Mouse (Mus musculus): ENCODE measurements around the gene Coa5. TPM values are rescaled to one million over a fixed set of nuclear protein-coding genes. Genes with fewer than 3 reads are reported as not detected.

Gene Coa5
- polyA plus RNA-seq, 1 experiment: 27.7 TPM

DNA sequence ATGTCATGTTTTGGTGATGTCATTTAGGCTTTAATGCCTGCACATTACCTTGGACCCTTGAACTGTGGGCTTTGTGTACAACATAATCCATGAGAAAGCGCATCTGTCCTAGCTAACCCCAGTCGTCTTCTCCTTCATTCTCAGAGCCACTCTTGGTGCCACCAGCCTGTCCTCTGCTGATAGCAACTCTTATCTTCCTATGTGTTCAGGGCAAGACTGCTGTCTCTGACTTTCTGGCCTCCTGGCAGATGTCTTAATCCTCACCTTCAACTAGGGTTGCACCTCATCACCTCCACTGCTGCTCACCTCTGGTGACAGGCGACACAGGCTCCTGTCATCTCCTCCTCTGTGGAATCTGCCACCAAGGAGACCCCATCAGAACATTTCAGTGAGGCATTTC, 6.5 kb upstream of the Coa5 start:
- WGBS: 89% methylated on average over 3 of the region's 3 CpGs
- Histone ChIP-seq H3K36me3 (ENCODE audit: control insufficient read depth, insufficient read depth, low read length) (peaks cover 50% of the 10 kb centered on the region), H3K27me3 (ENCODE audit: control insufficient read depth, insufficient read depth, low read length) (no peaks in the 10 kb centered on the region), H3K4me1 (ENCODE audit: control insufficient read depth, insufficient read depth, insufficient read length) (no peaks in the 10 kb centered on the region), H3K27ac (ENCODE audit: insufficient read depth, low read length) (no peak overlapping the region), H3K4me3 (ENCODE audit: extremely low read depth, insufficient read depth, insufficient read length) (no peak overlapping the region)
- DNase-seq (ENCODE audit: low read depth in 1 of 2, low spot score in 2 of 2): no peak
- TF ChIP-seq CTCF (IDR thresholded peaks at IDR 0.05; ENCODE audit: extremely low read depth, insufficient read depth, insufficient read length, insufficient replicate concordance) (no peak), POLR2A (IDR thresholded peaks at IDR 0.05; ENCODE audit: low read depth, low read length) (no peak)

DNA sequence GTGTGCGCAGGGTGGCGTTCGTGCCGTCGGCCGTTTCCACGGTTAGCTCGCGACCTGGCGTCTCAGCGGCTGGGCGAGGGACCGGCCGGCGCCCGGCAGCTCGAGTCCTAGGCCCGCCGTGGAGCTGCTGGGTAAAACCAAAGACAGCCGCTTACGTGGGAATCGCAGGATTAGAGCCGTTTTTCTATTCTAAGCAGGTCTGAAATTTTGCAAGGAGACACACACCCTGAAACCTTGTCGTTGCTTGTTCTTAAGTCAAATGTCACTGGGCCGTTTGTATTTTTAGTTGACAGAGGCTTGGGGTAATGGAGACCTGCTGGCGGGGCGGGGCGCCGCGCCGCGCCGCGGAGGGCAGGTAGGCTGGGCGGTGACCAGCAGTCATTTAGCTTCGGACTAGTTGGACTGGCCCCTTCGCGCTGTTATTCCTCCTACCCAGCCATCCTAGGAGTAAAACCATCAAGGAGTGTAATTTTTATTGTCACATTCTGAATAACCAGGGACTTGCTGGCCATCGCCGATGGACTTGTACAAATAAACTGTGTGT, 466 bp upstream of the Coa5 start:
- peaks cover 11% of the 10 kb centered on the region for H3K36me3 ChIP-seq (ENCODE audit: control insufficient read depth, insufficient read depth, low read length)
- H3K4me3 ChIP-seq (ENCODE audit: extremely low read depth, insufficient read depth, insufficient read length): peak overlapping the region; percentile 91
- 3% methylated on average over 40 of the region's 40 CpGs for WGBS
- H3K27me3 ChIP-seq (ENCODE audit: control insufficient read depth, insufficient read depth, low read length): no peaks in the 10 kb centered on the region
- DNase-seq (ENCODE audit: low read depth in 1 of 2, low spot score in 2 of 2): no peak
- H3K4me1 ChIP-seq (ENCODE audit: control insufficient read depth, insufficient read depth, insufficient read length): peaks cover 9% of the 10 kb centered on the region; the same call in 1 of the 2 replicates
- TF ChIP-seq POLR2A (IDR thresholded peaks at IDR 0.05; ENCODE audit: low read depth, low read length) (no peak), CTCF (IDR thresholded peaks at IDR 0.05; ENCODE audit: extremely low read depth, insufficient read depth, insufficient read length, insufficient replicate concordance) (no peak)
- H3K27ac ChIP-seq (ENCODE audit: insufficient read depth, low read length): peak overlapping the region; percentile 79

DNA sequence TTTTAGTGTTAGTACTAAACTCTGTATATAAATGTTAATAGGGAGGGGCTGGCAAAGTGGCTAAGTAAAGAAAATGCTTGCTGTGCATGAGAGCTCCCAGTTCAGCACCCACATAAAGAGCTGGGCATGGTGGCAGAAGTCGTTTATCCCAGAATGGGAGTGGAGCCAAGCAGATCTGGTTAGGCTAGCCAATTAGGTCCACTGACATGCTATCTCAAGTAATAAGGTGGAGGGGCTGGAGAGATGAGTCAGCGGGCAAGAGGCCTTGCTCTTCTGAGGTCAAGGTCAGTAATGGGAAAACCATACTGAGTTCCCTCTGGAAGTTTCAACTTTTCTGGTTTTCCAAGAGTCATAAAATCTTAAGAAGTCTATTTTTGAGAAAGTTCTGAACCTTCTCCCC, 992 bp downstream of the Coa5 start:
- no peak for DNase-seq (ENCODE audit: low read depth in 1 of 2, low spot score in 2 of 2)
- Histone ChIP-seq H3K4me1 (ENCODE audit: control insufficient read depth, insufficient read depth, insufficient read length) (peaks cover 9% of the 10 kb centered on the region; the same call in 1 of the 2 replicates), H3K27ac (ENCODE audit: insufficient read depth, low read length) (no peak overlapping the region), H3K4me3 (ENCODE audit: extremely low read depth, insufficient read depth, insufficient read length) (0 out of 2 replicates have a peak overlapping the region, but pooled peaks have one; percentile 89), H3K27me3 (ENCODE audit: control insufficient read depth, insufficient read depth, low read length) (no peaks in the 10 kb centered on the region), H3K36me3 (ENCODE audit: control insufficient read depth, insufficient read depth, low read length) (peaks cover 8% of the 10 kb centered on the region)
- WGBS: 69% methylated on average over 2 of the region's 2 CpGs
- TF ChIP-seq CTCF (IDR thresholded peaks at IDR 0.05; ENCODE audit: extremely low read depth, insufficient read depth, insufficient read length, insufficient replicate concordance) (no peak), POLR2A (IDR thresholded peaks at IDR 0.05; ENCODE audit: low read depth, low read length) (no peak)

DNA sequence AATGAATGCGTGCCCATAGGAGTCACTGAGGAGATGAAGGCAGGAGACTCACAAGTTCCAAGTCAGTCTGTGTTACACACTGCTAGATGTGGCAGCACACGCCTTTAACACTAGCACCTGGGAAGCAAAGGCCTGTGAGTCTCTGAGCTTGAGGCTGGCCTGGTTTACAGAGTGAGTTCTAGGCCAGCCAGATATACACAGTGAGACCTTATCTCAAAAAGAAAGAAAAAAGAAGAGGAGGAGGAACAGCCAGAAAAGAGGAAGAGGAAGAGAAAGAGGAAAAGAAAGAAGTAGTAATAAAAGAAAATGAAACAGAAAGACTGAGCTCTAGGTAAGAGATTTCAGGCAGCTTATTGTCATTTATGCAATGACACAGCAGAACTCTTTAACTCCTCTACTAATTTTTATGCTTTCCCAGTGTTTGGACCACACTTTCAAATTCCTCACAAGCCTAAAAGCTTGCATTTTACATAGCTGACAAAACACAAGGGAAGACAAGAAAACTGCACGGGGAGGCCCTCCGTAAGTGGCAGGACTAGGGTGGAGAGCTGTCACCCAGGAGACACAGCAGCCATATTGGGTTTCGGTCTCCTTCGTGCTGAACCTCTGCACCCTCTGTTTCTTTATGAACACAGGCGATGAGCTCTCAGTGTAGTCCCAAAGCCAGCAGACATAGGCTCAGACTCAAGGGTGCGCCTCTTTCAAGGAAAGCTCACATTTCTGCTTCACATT, 2.6 kb downstream of the Coa5 start:
- no peak for TF ChIP-seq POLR2A (IDR thresholded peaks at IDR 0.05; ENCODE audit: low read depth, low read length)
- no peak for TF ChIP-seq CTCF (IDR thresholded peaks at IDR 0.05; ENCODE audit: extremely low read depth, insufficient read depth, insufficient read length, insufficient replicate concordance)

DNA sequence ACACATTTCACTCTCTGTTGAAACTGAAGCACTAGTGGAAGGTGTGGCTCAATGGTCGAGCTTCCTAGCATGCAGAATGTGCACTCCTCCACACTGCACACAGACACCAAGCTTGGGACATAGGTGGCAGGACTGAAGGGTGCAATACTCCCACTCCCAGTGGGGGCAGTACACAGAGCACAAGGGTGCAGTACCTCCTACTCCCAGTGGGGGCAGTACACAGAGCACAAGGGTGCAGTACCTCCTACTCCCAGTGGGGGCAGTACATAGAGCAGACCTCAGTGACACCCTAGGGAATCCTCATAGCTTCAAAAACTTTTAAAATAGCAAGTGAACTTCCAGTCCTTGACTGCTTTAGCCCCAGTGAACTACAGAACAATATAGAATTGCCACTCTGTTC, 10.5 kb downstream of the Coa5 start:
- H3K36me3 ChIP-seq (ENCODE audit: control insufficient read depth, insufficient read depth, low read length): peaks cover 4% of the 10 kb centered on the region; the same call in 1 of the 2 replicates
- no peak for TF ChIP-seq POLR2A (IDR thresholded peaks at IDR 0.05; ENCODE audit: low read depth, low read length)
- peak; percentile 86; the same call in 1 of the 2 replicates for TF ChIP-seq CTCF (IDR thresholded peaks at IDR 0.05; ENCODE audit: extremely low read depth, insufficient read depth, insufficient read length, insufficient replicate concordance)
- peak; percentile 37 to 60 for DNase-seq (ENCODE audit: low read depth in 1 of 2, low spot score in 2 of 2)
- 89% methylated on average over 1 of the region's 1 CpGs for WGBS
- H3K4me3 ChIP-seq (ENCODE audit: extremely low read depth, insufficient read depth, insufficient read length): no peak overlapping the region
- H3K27ac ChIP-seq (ENCODE audit: insufficient read depth, low read length): no peak overlapping the region
- no peaks in the 10 kb centered on the region for H3K27me3 ChIP-seq (ENCODE audit: control insufficient read depth, insufficient read depth, low read length)
- no peaks in the 10 kb centered on the region; the same call in 1 of the 2 replicates for H3K4me1 ChIP-seq (ENCODE audit: control insufficient read depth, insufficient read depth, insufficient read length)

More for the DNA sequence above, 2.6 kb downstream of the Coa5 start:
- no peaks in the 10 kb centered on the region for H3K27me3 ChIP-seq (ENCODE audit: control insufficient read depth, insufficient read depth, low read length)
- peaks cover 9% of the 10 kb centered on the region; the same call in 1 of the 2 replicates for H3K4me1 ChIP-seq (ENCODE audit: control insufficient read depth, insufficient read depth, insufficient read length)
- no peak overlapping the region for H3K4me3 ChIP-seq (ENCODE audit: extremely low read depth, insufficient read depth, insufficient read length)
- H3K36me3 ChIP-seq (ENCODE audit: control insufficient read depth, insufficient read depth, low read length): peaks cover 2% of the 10 kb centered on the region; the same call in 1 of the 2 replicates
- no peak overlapping the region for H3K27ac ChIP-seq (ENCODE audit: insufficient read depth, low read length)
- WGBS: 90% methylated on average over 8 of the region's 8 CpGs
- no peak for DNase-seq (ENCODE audit: low read depth in 1 of 2, low spot score in 2 of 2)

DNA sequence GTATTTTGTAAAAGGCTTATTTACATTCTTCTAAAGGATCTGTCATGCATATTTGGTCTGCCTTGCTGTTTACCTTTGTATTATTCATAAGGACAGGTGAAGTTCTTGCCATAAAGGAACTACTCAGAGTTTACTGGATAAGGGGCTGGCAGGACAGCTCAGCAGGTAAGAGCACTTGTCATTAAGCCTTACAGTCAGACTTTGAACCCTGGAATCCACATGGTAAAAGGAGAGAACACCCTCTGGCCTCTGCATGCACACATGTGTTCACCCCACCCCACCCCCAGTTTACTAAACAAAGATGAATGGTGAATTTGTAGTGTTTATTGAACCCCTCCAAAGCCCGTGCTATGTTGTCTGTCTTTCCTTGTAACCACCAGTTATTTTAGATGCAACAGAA, 14.5 kb downstream of the Coa5 start:
- Histone ChIP-seq H3K36me3 (ENCODE audit: control insufficient read depth, insufficient read depth, low read length) (peaks cover 4% of the 10 kb centered on the region; the same call in 1 of the 2 replicates), H3K4me3 (ENCODE audit: extremely low read depth, insufficient read depth, insufficient read length) (no peak overlapping the region), H3K27ac (ENCODE audit: insufficient read depth, low read length) (no peak overlapping the region), H3K4me1 (ENCODE audit: control insufficient read depth, insufficient read depth, insufficient read length) (no peaks in the 10 kb centered on the region), H3K27me3 (ENCODE audit: control insufficient read depth, insufficient read depth, low read length) (no peaks in the 10 kb centered on the region)
- TF ChIP-seq POLR2A (IDR thresholded peaks at IDR 0.05; ENCODE audit: low read depth, low read length) (no peak), CTCF (IDR thresholded peaks at IDR 0.05; ENCODE audit: extremely low read depth, insufficient read depth, insufficient read length, insufficient replicate concordance) (no peak)
- no peak for DNase-seq (ENCODE audit: low read depth in 1 of 2, low spot score in 2 of 2)
- WGBS: 85% methylated on average over 1 of the region's 1 CpGs

DNA sequence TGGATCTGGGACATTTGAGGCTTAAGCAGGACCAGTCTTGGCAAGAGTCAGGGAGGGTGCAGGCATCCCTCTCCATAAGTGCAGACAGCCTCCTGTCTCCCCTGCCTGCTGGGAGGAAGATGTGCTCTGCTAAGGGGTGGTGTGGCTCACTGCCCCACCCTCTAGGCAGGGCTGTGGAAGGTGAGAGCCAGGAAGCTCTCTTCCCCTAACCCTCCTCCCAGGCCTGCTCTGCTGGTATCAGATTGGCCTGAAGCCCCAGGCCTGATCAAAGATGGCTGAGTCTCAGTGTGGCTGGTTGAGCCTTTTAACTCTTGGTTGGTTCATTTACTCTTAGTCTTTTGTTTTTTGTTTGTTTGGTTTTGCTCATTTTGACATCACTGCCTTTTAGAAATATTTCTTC, 20.3 kb downstream of the Coa5 start:
- Histone ChIP-seq H3K27ac (ENCODE audit: insufficient read depth, low read length) (no peak overlapping the region), H3K4me1 (ENCODE audit: control insufficient read depth, insufficient read depth, insufficient read length) (no peaks in the 10 kb centered on the region), H3K4me3 (ENCODE audit: extremely low read depth, insufficient read depth, insufficient read length) (no peak overlapping the region), H3K36me3 (ENCODE audit: control insufficient read depth, insufficient read depth, low read length) (peaks cover 1% of the 10 kb centered on the region; the same call in 1 of the 2 replicates), H3K27me3 (ENCODE audit: control insufficient read depth, insufficient read depth, low read length) (no peaks in the 10 kb centered on the region)
- no peak for DNase-seq (ENCODE audit: low read depth in 1 of 2, low spot score in 2 of 2)
- TF ChIP-seq CTCF (IDR thresholded peaks at IDR 0.05; ENCODE audit: extremely low read depth, insufficient read depth, insufficient read length, insufficient replicate concordance) (no peak), POLR2A (IDR thresholded peaks at IDR 0.05; ENCODE audit: low read depth, low read length) (no peak)
